In the genomic region with DNA sequence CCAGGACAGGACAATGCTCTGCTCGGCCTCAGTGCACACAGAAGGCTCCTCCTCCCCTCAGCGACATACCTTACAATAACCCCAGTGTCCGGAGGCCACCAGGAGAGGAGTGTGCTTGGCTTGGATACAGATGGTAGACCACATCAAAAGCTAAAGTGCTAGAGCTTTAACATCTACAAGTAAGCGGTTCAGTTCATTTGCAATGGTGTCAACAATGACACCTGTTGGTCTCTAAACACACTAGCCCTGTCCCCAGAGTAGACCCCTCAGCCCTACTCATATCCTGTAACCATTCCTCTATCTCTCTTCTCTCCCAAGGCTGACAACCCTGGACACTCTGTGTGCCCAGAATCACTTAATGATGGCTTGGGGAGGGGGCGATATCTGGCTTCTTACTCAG, we compare ENCODE assay signal across 19 mouse cellular contexts.
"Had no signal": no experiment of that assay in that cellular context is flagged by ENCODE, and none has a peak within 500 bp of the region (broad histone marks: within the 10 kb centered on the region; RNA-seq: fewer than 3 reads in every experiment).

No protein-coding gene starts in this region.

- H3K4me3 ChIP-seq: kidney, embryonic 15.5 days; limb, embryonic 12.5 days; limb, embryonic 15.5 days; lung, embryonic 15.5 days; megakaryocyte, embryonic 14.5 days; midbrain, embryonic 10.5 days; midbrain, embryonic 13.5 days; myocyte had no signal

- DNase-seq: kidney, adult 8-10 months; kidney, postnatal 10 days; kidney, postnatal 36 days; left cerebral cortex, postnatal 4 days; liver, postnatal 0 days; lung, postnatal 10 days; lung, postnatal 36 days; thymus, postnatal 36 days had no signal

- H3K9me3 ChIP-seq: kidney, embryonic 15.5 days; limb, embryonic 12.5 days; limb, embryonic 15.5 days; lung, embryonic 15.5 days; megakaryocyte, embryonic 14.5 days; midbrain, embryonic 10.5 days; midbrain, embryonic 13.5 days had no signal

- H3K4me2 ChIP-seq: kidney, embryonic 15.5 days; limb, embryonic 12.5 days; limb, embryonic 15.5 days; liver, embryonic 11.5 days; lung, embryonic 15.5 days; midbrain, embryonic 13.5 days had no signal

- H3K36me3 ChIP-seq: kidney, embryonic 15.5 days; lung, embryonic 15.5 days; midbrain, embryonic 13.5 days had no signal

- H3K9ac ChIP-seq: kidney, embryonic 15.5 days; limb, embryonic 12.5 days; limb, embryonic 15.5 days; liver, embryonic 14.5 days; liver, postnatal 0 days; lung, embryonic 15.5 days; midbrain, embryonic 13.5 days had no signal

- H3K27ac ChIP-seq: limb, embryonic 12.5 days; limb, embryonic 15.5 days; liver, embryonic 14.5 days; lung, embryonic 15.5 days; midbrain, embryonic 10.5 days; midbrain, embryonic 13.5 days had no signal

- ATAC-seq: liver, postnatal 0 days; midbrain, embryonic 13.5 days; midbrain, embryonic 16.5 days had no signal

- H3K27me3 ChIP-seq: kidney, embryonic 15.5 days; limb, embryonic 12.5 days; limb, embryonic 15.5 days; lung, embryonic 15.5 days; megakaryocyte, embryonic 14.5 days; midbrain, embryonic 13.5 days had no signal
